Mouse (Mus musculus) brain, embryonic 14.5 days (tissue): Measurements from ENCODE around the gene Stx7.

Experiments used
- CTCF ChIP-seq: fragments of 200-500 bp; IDR thresholded peaks from 2 replicates; pipeline ENCODE4 v1.5.1; 2012; ENCODE audit warnings: inconsistent platforms, mild to moderate bottlenecking, moderate library complexity, borderline replicate concordance; ENCODE audit not compliant: insufficient read depth, insufficient read length; ENCODE audit errors: extremely low read depth
- POLR2A ChIP-seq: fragments of 200-500 bp; IDR thresholded peaks from 2 replicates; pipeline ENCODE4 v1.6.1; 2012; ENCODE audit warnings: mild to moderate bottlenecking, inconsistent platforms, borderline replicate concordance; ENCODE audit not compliant: poor library complexity, insufficient read depth, insufficient read length, severe bottlenecking; ENCODE audit errors: extremely low read depth

- TF ChIP-seq POLR2A = no peak
- no peak for TF ChIP-seq CTCF
Measured at GRCm38 (mm10) chr10:24220931-24221330, 71.8 kb downstream of the Stx7 start.
